ENCODE assay signal across 14 mouse cellular contexts in genomic region chr14:68935303-68935662, GRCm38 (mm10).
DNase-seq lines count a peak whose midpoint lies in the region; ATAC-seq and TF ChIP-seq lines count a peak whose summit lies in the region.
"Had no signal": no experiment of that assay in that cellular context is flagged by ENCODE, and none has a peak within 500 bp of the region (broad histone marks: within the 10 kb centered on the region; RNA-seq: fewer than 3 reads in every experiment).

No protein-coding gene starts in this region.

- no peak for DNase-seq in forebrain, embryonic 11.5 days (ENCODE audit: low spot score)
- no peak for DNase-seq in midbrain, embryonic 10.5 days (ENCODE audit: low spot score)
- DNase-seq in thymus, adult 18-20 months = no peak
- DNase-seq: adrenal gland, adult 8-10 months; cerebellum, adult 8-10 months; gastrocnemius, adult 2 months; kidney, adult 8-10 months; thymus, adult 2 months had no signal

- no peaks in the 10 kb centered on the region for H3K9me3 ChIP-seq in forebrain, embryonic 15.5 days
- H3K9me3 ChIP-seq in forebrain, embryonic 11.5 days (ENCODE audit: control insufficient read depth, low read length) = no peaks in the 10 kb centered on the region; the same call in 1 of the 2 replicates
- no peaks in the 10 kb centered on the region for H3K9me3 ChIP-seq in midbrain, embryonic 12.5 days
- H3K9me3 ChIP-seq in midbrain, embryonic 10.5 days (replicated peaks) = no peaks in the 10 kb centered on the region
- H3K9me3 ChIP-seq in hindbrain, embryonic 16.5 days (ENCODE audit: control insufficient read depth, low read length) = no peaks in the 10 kb centered on the region
- H3K9me3 ChIP-seq: lung, embryonic 15.5 days had no signal

- H3K27ac ChIP-seq in forebrain, embryonic 15.5 days (replicated peaks) = peak overlapping the region; percentile 58; the same call in 1 of the 2 replicates
- no peak overlapping the region for H3K27ac ChIP-seq in forebrain, embryonic 11.5 days (ENCODE audit: low read depth, low read length)
- 0 out of 2 replicates have a peak overlapping the region, but pooled peaks have one; percentile 6 for H3K27ac ChIP-seq in midbrain, embryonic 12.5 days (replicated peaks)
- no peak overlapping the region for H3K27ac ChIP-seq in midbrain, embryonic 10.5 days (replicated peaks)
- no peak overlapping the region for H3K27ac ChIP-seq in hindbrain, embryonic 16.5 days (ENCODE audit: low read depth, low read length)
- H3K27ac ChIP-seq: gastrocnemius, adult 2 months; lung, embryonic 15.5 days had no signal

- peak; percentile 39 for ATAC-seq in forebrain, embryonic 15.5 days (replicated peaks)
- no peak for ATAC-seq in forebrain, embryonic 11.5 days (replicated peaks; ENCODE audit: low FRiP score)
- no peak for ATAC-seq in midbrain, embryonic 12.5 days (ENCODE audit: low FRiP score, low read depth)
- no peak; the same call in 1 of the 2 replicates for ATAC-seq in hindbrain, embryonic 16.5 days
- ATAC-seq in megakaryocyte, adult 5-6 weeks (ENCODE audit: poor library complexity, severe bottlenecking) = no peak

- H3K4me1 ChIP-seq in forebrain, embryonic 15.5 days = peaks cover 18% of the 10 kb centered on the region
- 0 out of 2 replicates have a peak, but pooled peaks cover 2% of the 10 kb centered on the region for H3K4me1 ChIP-seq in forebrain, embryonic 11.5 days (replicated peaks; ENCODE audit: control insufficient read depth, insufficient read depth, low read length)
- peaks cover 13% of the 10 kb centered on the region for H3K4me1 ChIP-seq in midbrain, embryonic 12.5 days
- peaks cover 7% of the 10 kb centered on the region; the same call in 1 of the 2 replicates for H3K4me1 ChIP-seq in midbrain, embryonic 10.5 days
- H3K4me1 ChIP-seq in hindbrain, embryonic 16.5 days (ENCODE audit: control insufficient read depth, insufficient read depth, low read depth, low read length) = peaks cover 17% of the 10 kb centered on the region

- no peak overlapping the region for H3K9ac ChIP-seq in forebrain, embryonic 15.5 days (replicated peaks)
- H3K9ac ChIP-seq in forebrain, embryonic 11.5 days (ENCODE audit: low read length) = no peak overlapping the region
- no peak overlapping the region for H3K9ac ChIP-seq in midbrain, embryonic 12.5 days (replicated peaks)
- no peak overlapping the region for H3K9ac ChIP-seq in hindbrain, embryonic 16.5 days (ENCODE audit: low read depth, low read length)
- H3K9ac ChIP-seq: lung, embryonic 15.5 days had no signal

- no peak overlapping the region for H3K4me2 ChIP-seq in forebrain, embryonic 15.5 days (replicated peaks)
- no peak overlapping the region for H3K4me2 ChIP-seq in forebrain, embryonic 11.5 days (ENCODE audit: low read depth, low read length, severe bottlenecking)
- H3K4me2 ChIP-seq in midbrain, embryonic 12.5 days (replicated peaks) = no peak overlapping the region
- H3K4me2 ChIP-seq in hindbrain, embryonic 16.5 days (ENCODE audit: low read length) = peak overlapping the region; percentile 46
- H3K4me2 ChIP-seq in myocyte (ENCODE audit: low read depth) = peak overlapping the region; percentile 48
- H3K4me2 ChIP-seq: lung, embryonic 15.5 days had no signal

- no peaks in the 10 kb centered on the region for H3K79me2 ChIP-seq in myocyte (ENCODE audit: control insufficient read depth, insufficient read depth)

- H3K36me3 ChIP-seq in forebrain, embryonic 15.5 days = no peaks in the 10 kb centered on the region
- no peaks in the 10 kb centered on the region for H3K36me3 ChIP-seq in forebrain, embryonic 11.5 days (ENCODE audit: control insufficient read depth, insufficient read depth, low read length)
- H3K36me3 ChIP-seq in midbrain, embryonic 12.5 days = no peaks in the 10 kb centered on the region
- H3K36me3 ChIP-seq in midbrain, embryonic 10.5 days = no peaks in the 10 kb centered on the region
- no peaks in the 10 kb centered on the region for H3K36me3 ChIP-seq in hindbrain, embryonic 16.5 days (ENCODE audit: control insufficient read depth, insufficient read depth, low read length)
- no peaks in the 10 kb centered on the region for H3K36me3 ChIP-seq in myocyte (ENCODE audit: control insufficient read depth, insufficient read depth)
- H3K36me3 ChIP-seq: lung, embryonic 15.5 days had no signal

- 63% methylated on average over 6 of the region's 6 CpGs for WGBS in forebrain, embryonic 15.5 days
- WGBS in forebrain, embryonic 11.5 days = 79% methylated on average over 6 of the region's 6 CpGs
- WGBS in midbrain, embryonic 12.5 days = 82% methylated on average over 6 of the region's 6 CpGs
- WGBS in midbrain, embryonic 10.5 days = 81% methylated on average over 6 of the region's 6 CpGs
- 56% methylated on average over 6 of the region's 6 CpGs for WGBS in hindbrain, embryonic 16.5 days

- no peaks in the 10 kb centered on the region for H3K27me3 ChIP-seq in forebrain, embryonic 15.5 days
- no peaks in the 10 kb centered on the region for H3K27me3 ChIP-seq in forebrain, embryonic 11.5 days (ENCODE audit: control insufficient read depth, insufficient read depth, low read length)
- no peaks in the 10 kb centered on the region for H3K27me3 ChIP-seq in midbrain, embryonic 12.5 days
- H3K27me3 ChIP-seq in midbrain, embryonic 10.5 days (ENCODE audit: low read depth, poor library complexity, severe bottlenecking) = no peaks in the 10 kb centered on the region
- H3K27me3 ChIP-seq in hindbrain, embryonic 16.5 days (replicated peaks; ENCODE audit: control insufficient read depth, insufficient read depth, low read length) = no peaks in the 10 kb centered on the region
- H3K27me3 ChIP-seq in myocyte (ENCODE audit: control insufficient read depth, insufficient read depth, insufficient read length) = no peaks in the 10 kb centered on the region
- H3K27me3 ChIP-seq: lung, embryonic 15.5 days had no signal

- H3K4me3 ChIP-seq in forebrain, embryonic 15.5 days = no peak overlapping the region
- H3K4me3 ChIP-seq in forebrain, embryonic 11.5 days (ENCODE audit: low read depth, low read length) = no peak overlapping the region
- H3K4me3 ChIP-seq in midbrain, embryonic 12.5 days = no peak overlapping the region
- H3K4me3 ChIP-seq in midbrain, embryonic 10.5 days = no peak overlapping the region
- H3K4me3 ChIP-seq in hindbrain, embryonic 16.5 days (ENCODE audit: low read length) = no peak overlapping the region
- no peak overlapping the region for H3K4me3 ChIP-seq in myocyte
- H3K4me3 ChIP-seq: gastrocnemius, adult 2 months; lung, embryonic 15.5 days had no signal

- TF ChIP-seq POLR2A in myocyte (IDR thresholded peaks at IDR 0.05; ENCODE audit: insufficient read length, low read depth) = no peak

- H3ac ChIP-seq in myocyte (ENCODE audit: control insufficient read depth, insufficient read length) = no peak overlapping the region

TF ChIP-seq in myocyte, 11 proteins besides CTCF, POLR2A, EP300 and RAD21:
- TF ChIP-seq CEBPB (IDR thresholded peaks at IDR 0.05; ENCODE audit: insufficient read depth, poor library complexity, severe bottlenecking) (no peak), TCF3 (IDR thresholded peaks at IDR 0.05; ENCODE audit: insufficient read length, low read depth) (no peak), MAX (IDR thresholded peaks at IDR 0.05; ENCODE audit: low read depth) (no peak), TCF12 (IDR thresholded peaks at IDR 0.05; ENCODE audit: insufficient read depth, poor library complexity, severe bottlenecking) (no peak), MYOG (IDR thresholded peaks at IDR 0.05; ENCODE audit: control insufficient read depth in 1 of 3, insufficient read depth in 1 of 3, insufficient read length in 2 of 3, low read depth in 2 of 3) (no peak), SRF (IDR thresholded peaks at IDR 0.05; ENCODE audit: control insufficient read depth, insufficient read length, low read depth) (no peak), MYOD1 (IDR thresholded peaks at IDR 0.05; ENCODE audit: control insufficient read depth in 1 of 3, insufficient read length in 2 of 3, low read depth in 2 of 3) (no peak), E2F4 (IDR thresholded peaks at IDR 0.05; ENCODE audit: insufficient read depth) (no peak), USF1 (IDR thresholded peaks at IDR 0.05; ENCODE audit: low read depth) (no peak), REST (IDR thresholded peaks at IDR 0.05; ENCODE audit: insufficient read depth, insufficient read length) (no peak), POLR2AphosphoS2 (IDR thresholded peaks at IDR 0.05; ENCODE audit: insufficient read length, low read depth) (no peak)

Comparison
In these comparisons a context has a peak if more than half of its experiments do, and no peak if none do; other contexts are left out.
1. H3K27ac ChIP-seq: peak in forebrain, embryonic 15.5 days (single experiment) and midbrain, embryonic 12.5 days (single experiment); none in forebrain, embryonic 11.5 days (single experiment), midbrain, embryonic 10.5 days (single experiment) and hindbrain, embryonic 16.5 days (single experiment).
2. H3K4me2 ChIP-seq: peak in hindbrain, embryonic 16.5 days (single experiment) and myocyte (single experiment); none in forebrain, embryonic 15.5 days (single experiment), forebrain, embryonic 11.5 days (single experiment) and midbrain, embryonic 12.5 days (single experiment).